Comparison of ENCODE assay signal across 10 mouse cellular contexts in genomic region chr4:147943005-147943404, GRCm38 (mm10). TPM values are rescaled to one million over a fixed set of nuclear protein-coding genes. Genes with fewer than 3 reads are reported as not detected.
A peak's percentile ranks its signal among the peaks of the same experiment; 100 is the strongest.
DNase-seq lines count a peak whose midpoint lies in the region; ATAC-seq and TF ChIP-seq lines count a peak whose summit lies in the region.
"Had no signal": no experiment of that assay in that cellular context is flagged by ENCODE, and none has a peak within 500 bp of the region (broad histone marks: within the 10 kb centered on the region; RNA-seq: fewer than 3 reads in every experiment).

No protein-coding gene starts in this region.

- 86% methylated on average over 1 of the region's 1 CpGs for WGBS in forebrain, embryonic 13.5 days
- WGBS in forebrain, embryonic 11.5 days: 97% methylated on average over 1 of the region's 1 CpGs
- 89% methylated on average over 1 of the region's 1 CpGs for WGBS in liver, embryonic 11.5 days
- 70% methylated on average over 1 of the region's 1 CpGs for WGBS in intestine, postnatal 0 days
- 100% methylated on average over 1 of the region's 1 CpGs for WGBS in macrophage (ENCODE audit: missing documents)

- DNase-seq in forebrain, embryonic 11.5 days (ENCODE audit: low spot score): no peak
- DNase-seq in liver, embryonic 11.5 days (ENCODE audit: low spot score): no peak
- no peak for DNase-seq in liver
- DNase-seq in cerebellum, postnatal 25 days: no peak
- DNase-seq in layer of hippocampus, postnatal 36 days: no peak
- DNase-seq: cerebellum, adult 11 months had no signal

- H3K4me3 ChIP-seq in forebrain, embryonic 13.5 days: no peak overlapping the region
- no peak overlapping the region for H3K4me3 ChIP-seq in forebrain, embryonic 11.5 days (ENCODE audit: low read depth, low read length)
- H3K4me3 ChIP-seq in liver, embryonic 11.5 days (ENCODE audit: low read depth, low read length): no peak overlapping the region; the same call in 1 of the 2 replicates
- H3K4me3 ChIP-seq in intestine, postnatal 0 days (ENCODE audit: low read depth, low read length): no peak overlapping the region
- H3K4me3 ChIP-seq in macrophage (ENCODE audit: inconsistent target): peak overlapping the region; percentile 69; the same call in 1 of the 2 replicates

- H3K9me3 ChIP-seq in forebrain, embryonic 13.5 days (replicated peaks): no peaks in the 10 kb centered on the region
- H3K9me3 ChIP-seq in forebrain, embryonic 11.5 days (ENCODE audit: control insufficient read depth, low read length): no peaks in the 10 kb centered on the region
- H3K9me3 ChIP-seq in liver, embryonic 11.5 days (ENCODE audit: control insufficient read depth, low read length): no peaks in the 10 kb centered on the region
- no peaks in the 10 kb centered on the region for H3K9me3 ChIP-seq in intestine, postnatal 0 days (ENCODE audit: control insufficient read depth)

- peaks cover 51% of the 10 kb centered on the region for H3K36me3 ChIP-seq in forebrain, embryonic 13.5 days (ENCODE audit: poor library complexity, severe bottlenecking)
- H3K36me3 ChIP-seq in forebrain, embryonic 11.5 days (ENCODE audit: control insufficient read depth, insufficient read depth, low read length): peaks cover 8% of the 10 kb centered on the region; the same call in 1 of the 2 replicates
- peaks cover 31% of the 10 kb centered on the region for H3K36me3 ChIP-seq in liver, embryonic 11.5 days (ENCODE audit: control insufficient read depth, insufficient read depth, low read length)
- H3K36me3 ChIP-seq in intestine, postnatal 0 days (ENCODE audit: control insufficient read depth, insufficient read depth): peaks cover 40% of the 10 kb centered on the region
- peaks cover 42% of the 10 kb centered on the region for H3K36me3 ChIP-seq in macrophage (ENCODE audit: inconsistent target)

- H3K9ac ChIP-seq in forebrain, embryonic 13.5 days: no peak overlapping the region
- no peak overlapping the region for H3K9ac ChIP-seq in forebrain, embryonic 11.5 days (ENCODE audit: low read length)
- 0 out of 2 replicates have a peak overlapping the region, but pooled peaks have one; percentile 32 for H3K9ac ChIP-seq in liver, embryonic 11.5 days (ENCODE audit: low read depth, low read length)
- no peak overlapping the region for H3K9ac ChIP-seq in intestine, postnatal 0 days (ENCODE audit: low read depth, low read length)

- TF ChIP-seq CTCF in intestine, postnatal 0 days (IDR thresholded peaks at IDR 0.05; ENCODE audit: low read depth): no peak

- peak overlapping the region; percentile 100 for H3K4me2 ChIP-seq in forebrain, embryonic 13.5 days
- no peak overlapping the region for H3K4me2 ChIP-seq in forebrain, embryonic 11.5 days (ENCODE audit: low read depth, low read length, severe bottlenecking)
- H3K4me2 ChIP-seq in liver, embryonic 11.5 days: peak overlapping the region; percentile 99
- H3K4me2 ChIP-seq in intestine, postnatal 0 days (replicated peaks; ENCODE audit: low read depth): peak overlapping the region; percentile 91

- H3K4me1 ChIP-seq in forebrain, embryonic 13.5 days: peaks cover 34% of the 10 kb centered on the region
- peaks cover 5% of the 10 kb centered on the region for H3K4me1 ChIP-seq in forebrain, embryonic 11.5 days (replicated peaks; ENCODE audit: control insufficient read depth, insufficient read depth, low read length)
- H3K4me1 ChIP-seq in liver, embryonic 11.5 days (replicated peaks; ENCODE audit: control insufficient read depth, insufficient read depth, low read length): peaks cover 13% of the 10 kb centered on the region
- H3K4me1 ChIP-seq in intestine, postnatal 0 days (replicated peaks; ENCODE audit: control insufficient read depth, insufficient read depth, low read length): peaks cover 9% of the 10 kb centered on the region; the same call in 1 of the 2 replicates

- H3K79me2 ChIP-seq in macrophage (ENCODE audit: inconsistent target): peaks cover 69% of the 10 kb centered on the region

- ATAC-seq in forebrain, embryonic 13.5 days: no peak
- ATAC-seq in forebrain, embryonic 11.5 days (replicated peaks; ENCODE audit: low FRiP score): no peak
- ATAC-seq in liver, embryonic 11.5 days (replicated peaks; ENCODE audit: low FRiP score): no peak
- ATAC-seq in intestine, postnatal 0 days: peak; percentile 22; the same call in 1 of the 2 replicates

- no peak overlapping the region for H3K27ac ChIP-seq in forebrain, embryonic 13.5 days
- no peak overlapping the region for H3K27ac ChIP-seq in forebrain, embryonic 11.5 days (ENCODE audit: low read depth, low read length)
- no peak overlapping the region for H3K27ac ChIP-seq in liver, embryonic 11.5 days (ENCODE audit: low read depth, low read length)
- no peak overlapping the region for H3K27ac ChIP-seq in intestine, postnatal 0 days (ENCODE audit: low read depth, low read length)
- H3K27ac ChIP-seq in macrophage: no peak overlapping the region

- 0 out of 2 replicates have a peak, but pooled peaks cover 5% of the 10 kb centered on the region for H3K27me3 ChIP-seq in forebrain, embryonic 13.5 days
- no peaks in the 10 kb centered on the region for H3K27me3 ChIP-seq in forebrain, embryonic 11.5 days (ENCODE audit: control insufficient read depth, insufficient read depth, low read length)
- no peaks in the 10 kb centered on the region for H3K27me3 ChIP-seq in liver, embryonic 11.5 days (replicated peaks; ENCODE audit: control insufficient read depth, insufficient read depth, low read length)
- H3K27me3 ChIP-seq in intestine, postnatal 0 days (replicated peaks; ENCODE audit: control insufficient read depth, insufficient read depth, low read length): no peaks in the 10 kb centered on the region

RNA-seq across cellular contexts. Expression of gene 2510039O18Rik, which starts 2.3 kb away (rescaled TPM):
- polyA plus RNA-seq in forebrain, embryonic 13.5 days (2015; fragmentation: Nextera tagmentation; extraction: Ambion mirVana): 9.0 and 10.2 TPM in 2 replicates
- polyA plus RNA-seq in forebrain, embryonic 11.5 days (2014; fragmentation: Nextera tagmentation; extraction: Ambion mirVana): 16.3 and 16.7 TPM in 2 replicates
- polyA plus RNA-seq in liver, embryonic 11.5 days (2014; fragmentation: Nextera tagmentation; extraction: Ambion mirVana): 18.6 and 19.2 TPM in 2 replicates
- 25.7 and 26.3 TPM in 2 replicates for polyA plus RNA-seq in intestine, postnatal 0 days (2015; fragmentation: Nextera tagmentation; extraction: Ambion mirVana)
- total RNA-seq in macrophage (2018; cell fraction: chromatin; rRNA removed): 10 to 100 TPM in 22 of 26 experiments, 1 to 10 TPM in 4; 3.6 to 36.9 (median 22.2) TPM
- 10 to 100 TPM; 45.3 to 80.5 (median 62.6) TPM for total RNA-seq in macrophage (2018; cell fraction: cytosol; rRNA removed)
- total RNA-seq in macrophage (2018; cell fraction: nucleus; rRNA removed): 100 to 1,000 TPM in 6 of 26 experiments, 10 to 100 TPM in 20; 39.2 to 130 (median 80.1) TPM
- polyA plus RNA-seq in macrophage (2018): 39.1 to 67.9 TPM (median 59.0 TPM) in 3 replicates
- total RNA-seq in layer of hippocampus, postnatal 36 days (2021): 10 to 100 TPM; 27.4 to 30.0 TPM

RNA-seq across cellular contexts. Expression of gene Plod1, which starts 6.4 kb away (rescaled TPM):
- polyA plus RNA-seq in forebrain, embryonic 13.5 days (2015; fragmentation: Nextera tagmentation; extraction: Ambion mirVana): 14.0 and 15.0 TPM in 2 replicates
- polyA plus RNA-seq in forebrain, embryonic 11.5 days (2014; fragmentation: Nextera tagmentation; extraction: Ambion mirVana): 21.6 and 26.6 TPM in 2 replicates
- polyA plus RNA-seq in liver, embryonic 11.5 days (2014; fragmentation: Nextera tagmentation; extraction: Ambion mirVana): 32.6 and 33.9 TPM in 2 replicates
- polyA plus RNA-seq in intestine, postnatal 0 days (2015; fragmentation: Nextera tagmentation; extraction: Ambion mirVana): 28.0 and 28.8 TPM in 2 replicates
- total RNA-seq in macrophage (2018; cell fraction: chromatin; rRNA removed): 100 to 1,000 TPM in 14 of 26 experiments, 10 to 100 TPM in 12; 40.1 to 217 (median 115) TPM
- total RNA-seq in macrophage (2018; cell fraction: cytosol; rRNA removed): 100 to 1,000 TPM; 112 to 222 (median 172) TPM
- total RNA-seq in macrophage (2018; cell fraction: nucleus; rRNA removed): 100 to 1,000 TPM; 137 to 399 (median 260) TPM
- polyA plus RNA-seq in macrophage (2018): 144 to 203 TPM (median 190 TPM) in 3 replicates
- 10 to 100 TPM; 21.3 to 25.1 TPM for total RNA-seq in layer of hippocampus, postnatal 36 days (2021)

RNA-seq across cellular contexts. Expression of gene Mfn2, which starts 38.5 kb away (rescaled TPM):
- polyA plus RNA-seq in forebrain, embryonic 13.5 days (2015; fragmentation: Nextera tagmentation; extraction: Ambion mirVana): 52.4 and 61.8 TPM in 2 replicates
- 47.5 and 49.0 TPM in 2 replicates for polyA plus RNA-seq in forebrain, embryonic 11.5 days (2014; fragmentation: Nextera tagmentation; extraction: Ambion mirVana)
- polyA plus RNA-seq in liver, embryonic 11.5 days (2014; fragmentation: Nextera tagmentation; extraction: Ambion mirVana): 36.0 and 37.6 TPM in 2 replicates
- 44.2 and 46.9 TPM in 2 replicates for polyA plus RNA-seq in intestine, postnatal 0 days (2015; fragmentation: Nextera tagmentation; extraction: Ambion mirVana)
- 10 to 100 TPM; 11.2 to 44.6 (median 29.1) TPM for total RNA-seq in macrophage (2018; cell fraction: chromatin; rRNA removed)
- 10 to 100 TPM; 30.0 to 43.9 (median 38.2) TPM for total RNA-seq in macrophage (2018; cell fraction: cytosol; rRNA removed)
- 10 to 100 TPM; 17.7 to 45.1 (median 29.2) TPM for total RNA-seq in macrophage (2018; cell fraction: nucleus; rRNA removed)
- 28.8 to 35.7 TPM (median 29.8 TPM) in 3 replicates for polyA plus RNA-seq in macrophage (2018)
- 100 to 1,000 TPM; 174 to 194 TPM for total RNA-seq in layer of hippocampus, postnatal 36 days (2021)

RNA-seq across cellular contexts. Expression of gene Nppb, which starts 42.6 kb away (rescaled TPM):
- polyA plus RNA-seq in forebrain, embryonic 13.5 days (2015; fragmentation: Nextera tagmentation; extraction: Ambion mirVana): not detected in 2 replicates
- polyA plus RNA-seq in forebrain, embryonic 11.5 days (2014; fragmentation: Nextera tagmentation; extraction: Ambion mirVana): not detected in 2 replicates
- 1.1 TPM in 1 of 2 replicates, not detected in the other for polyA plus RNA-seq in liver, embryonic 11.5 days (2014; fragmentation: Nextera tagmentation; extraction: Ambion mirVana)
- polyA plus RNA-seq in intestine, postnatal 0 days (2015; fragmentation: Nextera tagmentation; extraction: Ambion mirVana): not detected in 2 replicates
- total RNA-seq in macrophage (2018; cell fraction: chromatin; rRNA removed): not detected
- not detected for total RNA-seq in macrophage (2018; cell fraction: cytosol; rRNA removed)
- total RNA-seq in macrophage (2018; cell fraction: nucleus; rRNA removed): not detected
- polyA plus RNA-seq in macrophage (2018): not detected in 3 replicates
- not detected for total RNA-seq in layer of hippocampus, postnatal 36 days (2021)
- total RNA-seq: left cerebral cortex, adult 8-10 months had no signal

RNA-seq across cellular contexts. Expression of gene Nppa, which starts 57.5 kb away (rescaled TPM):
- polyA plus RNA-seq in forebrain, embryonic 13.5 days (2015; fragmentation: Nextera tagmentation; extraction: Ambion mirVana): 0.79 and 2.4 TPM in 2 replicates
- polyA plus RNA-seq in forebrain, embryonic 11.5 days (2014; fragmentation: Nextera tagmentation; extraction: Ambion mirVana): 0.29 TPM in 1 of 2 replicates, not detected in the other
- 7.2 and 32.9 TPM in 2 replicates for polyA plus RNA-seq in liver, embryonic 11.5 days (2014; fragmentation: Nextera tagmentation; extraction: Ambion mirVana)
- polyA plus RNA-seq in intestine, postnatal 0 days (2015; fragmentation: Nextera tagmentation; extraction: Ambion mirVana): 1.4 TPM in 2 replicates
- total RNA-seq in macrophage (2018; cell fraction: chromatin; rRNA removed): not detected
- total RNA-seq in macrophage (2018; cell fraction: cytosol; rRNA removed): not detected
- total RNA-seq in macrophage (2018; cell fraction: nucleus; rRNA removed): not detected
- polyA plus RNA-seq in macrophage (2018): not detected in 3 replicates
- not detected for total RNA-seq in layer of hippocampus, postnatal 36 days (2021)
